21 mouse cellular contexts compared by ENCODE assay signal in genomic region chr15:75266626-75267025, GRCm38 (mm10). TPM values are rescaled to one million over a fixed set of nuclear protein-coding genes. Genes with fewer than 3 reads are reported as not detected.
DNase-seq lines count a peak whose midpoint lies in the region; ATAC-seq and TF ChIP-seq lines count a peak whose summit lies in the region.
"Had no signal": no experiment of that assay in that cellular context is flagged by ENCODE, and none has a peak within 500 bp of the region (broad histone marks: within the 10 kb centered on the region; RNA-seq: fewer than 3 reads in every experiment).

No protein-coding gene starts in this region.

- no peak for TF ChIP-seq POLR2A in kidney, adult 2 months (IDR thresholded peaks at IDR 0.05; ENCODE audit: low read depth, low read length)

- no peak overlapping the region for H3K4me2 ChIP-seq in kidney, embryonic 15.5 days
- no peak overlapping the region for H3K4me2 ChIP-seq in forebrain, embryonic 13.5 days

- no peak for TF ChIP-seq CTCF in kidney, adult 2 months (conservative IDR thresholded peaks at IDR 0.05; ENCODE audit: insufficient read depth, insufficient read length, low read depth, low read length)
- TF ChIP-seq CTCF in Patski (IDR thresholded peaks at IDR 0.05), result no peak

- H3K9me3 ChIP-seq in kidney, embryonic 15.5 days (replicated peaks), result no peaks in the 10 kb centered on the region
- no peaks in the 10 kb centered on the region for H3K9me3 ChIP-seq in forebrain, embryonic 13.5 days (replicated peaks)

- no peak overlapping the region for H3K9ac ChIP-seq in kidney, embryonic 15.5 days
- no peak overlapping the region for H3K9ac ChIP-seq in forebrain, embryonic 13.5 days

- no peaks in the 10 kb centered on the region for H3K27me3 ChIP-seq in kidney, adult 2 months (replicated peaks; ENCODE audit: control insufficient read depth, insufficient read depth, low read length)
- H3K27me3 ChIP-seq in kidney, embryonic 15.5 days, result no peaks in the 10 kb centered on the region
- H3K27me3 ChIP-seq in Patski, result no peaks in the 10 kb centered on the region
- H3K27me3 ChIP-seq in forebrain, embryonic 13.5 days, result no peaks in the 10 kb centered on the region

- CTCF ChIA-PET in Patski (lab: Charles Lee), result no interaction called here

- peaks cover 5% of the 10 kb centered on the region; the same call in 1 of the 2 replicates for H3K4me1 ChIP-seq in kidney, adult 2 months (ENCODE audit: control insufficient read depth, insufficient read depth, low read length)
- 0 out of 2 replicates have a peak, but pooled peaks cover 5% of the 10 kb centered on the region for H3K4me1 ChIP-seq in kidney, embryonic 15.5 days
- H3K4me1 ChIP-seq in forebrain, embryonic 13.5 days, result no peaks in the 10 kb centered on the region

- in situ Hi-C loops in Patski (cut with MboI; ENCODE audit: low pct_unique_long_range_greater_than_20kb), result no loop called here

- DNase-seq in kidney, adult 2 months, result peak; percentile 62
- DNase-seq in kidney, adult 9 months, result peak; percentile 55
- no peak for DNase-seq in kidney, postnatal 14 days
- DNase-seq in Patski (ENCODE audit: low read depth, low spot score), result peak; percentile 73
- DNase-seq: adrenal gland, adult 2 months; adrenal gland, adult 8-10 months; adrenal gland, postnatal 10 days; adrenal gland, postnatal 14 days; adrenal gland, postnatal 25 days; adrenal gland, postnatal 36 days; B cell, adult 2 months; cerebellum, adult 11 months; cerebellum, adult 11-12 months; cerebellum, adult 18-20 months; cerebellum, adult 2 months had no signal

- WGBS in kidney, adult 2 months, result 52% methylated on average over 1 of the region's 1 CpGs
- 77% methylated on average over 1 of the region's 1 CpGs for WGBS in kidney, embryonic 15.5 days
- WGBS in forebrain, embryonic 13.5 days, result 63% methylated on average over 1 of the region's 1 CpGs

- POLR2A ChIA-PET in Patski (lab: Charles Lee), result no interaction called here

- no peak overlapping the region for H3K27ac ChIP-seq in kidney, adult 2 months (ENCODE audit: insufficient read depth, low read depth, low read length)
- no peak overlapping the region for H3K27ac ChIP-seq in kidney, embryonic 15.5 days
- H3K27ac ChIP-seq in forebrain, embryonic 13.5 days, result no peak overlapping the region

- H3K36me3 ChIP-seq in kidney, adult 2 months (ENCODE audit: control insufficient read depth, insufficient read depth, low read length), result no peaks in the 10 kb centered on the region
- H3K36me3 ChIP-seq in kidney, embryonic 15.5 days, result no peaks in the 10 kb centered on the region
- H3K36me3 ChIP-seq in forebrain, embryonic 13.5 days (ENCODE audit: poor library complexity, severe bottlenecking), result no peaks in the 10 kb centered on the region
- H3K36me3 ChIP-seq: G1E had no signal

- ATAC-seq in kidney, embryonic 15.5 days (replicated peaks; ENCODE audit: low FRiP score), result no peak
- peak; percentile 72 for ATAC-seq in Patski
- no peak for ATAC-seq in forebrain, embryonic 13.5 days
- ATAC-seq: activated CD4-positive, CD25-positive, alpha-beta regulatory T cell, adult 4 months; CD4-positive, CD25-positive, alpha-beta regulatory T cell, adult 4 months had no signal

- H3K4me3 ChIP-seq in kidney, adult 2 months (ENCODE audit: insufficient read depth, low read depth, low read length), result no peak overlapping the region
- H3K4me3 ChIP-seq in kidney, embryonic 15.5 days (replicated peaks), result no peak overlapping the region
- H3K4me3 ChIP-seq in forebrain, embryonic 13.5 days, result no peak overlapping the region

RNA-seq across cellular contexts. Expression of gene Ly6f, which starts 1.6 kb away (rescaled TPM):
- 3.1 and 3.3 TPM in 2 replicates for polyA plus RNA-seq in kidney, adult 2 months (2012; rRNA removed)
- polyA plus RNA-seq in kidney, embryonic 15.5 days (2015; fragmentation: Nextera tagmentation; extraction: Ambion mirVana), result not detected in 2 replicates
- 2.6 TPM for polyA plus RNA-seq in Patski (2021)
- polyA plus RNA-seq in forebrain, embryonic 13.5 days (2015; fragmentation: Nextera tagmentation; extraction: Ambion mirVana), result not detected in 2 replicates
- polyA plus RNA-seq: activated CD4-positive, CD25-positive, alpha-beta regulatory T cell, adult 4 months; adrenal gland, adult 2 months; brain, embryonic 14.5 days; CD4-positive, CD25-positive, alpha-beta regulatory T cell, adult 4 months; cerebellum, adult 2 months; G1E had no signal

RNA-seq across cellular contexts. Expression of gene BC025446, which starts 50.5 kb away (rescaled TPM):
- 45.0 and 46.9 TPM in 2 replicates for polyA plus RNA-seq in kidney, adult 2 months (2012; rRNA removed)
- 15.5 and 15.8 TPM in 2 replicates for polyA plus RNA-seq in kidney, embryonic 15.5 days (2015; fragmentation: Nextera tagmentation; extraction: Ambion mirVana)
- polyA plus RNA-seq in Patski (2021), result 0.77 TPM
- polyA plus RNA-seq in forebrain, embryonic 13.5 days (2015; fragmentation: Nextera tagmentation; extraction: Ambion mirVana), result not detected in 2 replicates
- polyA plus RNA-seq: activated CD4-positive, CD25-positive, alpha-beta regulatory T cell, adult 4 months; brain, embryonic 14.5 days; CD4-positive, CD25-positive, alpha-beta regulatory T cell, adult 4 months; cerebellum, adult 2 months; G1E had no signal
